Mouse (Mus musculus) CH12.LX (cell line): ENCODE measurements around the gene Elavl2. TPM values are rescaled to one million over a fixed set of nuclear protein-coding genes. Genes with fewer than 3 reads are reported as not detected.

Experiments used
- DNase-seq: peaks from one replicate; pipeline ENCODE4 v3.0.0-alpha.2; 2013; ENCODE audit errors: extremely low read depth
- H3K27ac ChIP-seq: 2 replicates; pipeline ENCODE4 v1.5.1; 2012; ENCODE audit warnings: low read depth, mild to moderate bottlenecking, control low read depth, moderate library complexity; ENCODE audit not compliant: insufficient read depth
- H3K27me3 ChIP-seq: replicated peaks from 2 replicates; pipeline ENCODE3; 2012; ENCODE audit warnings: inconsistent platforms
- H3K36me3 ChIP-seq, 2 experiments: replicated peaks in 1 of 2; 2 replicates each; pipeline versions ENCODE3 to v1.6.1; 2012; ENCODE audit warnings: inconsistent platforms in 1 of 2, low read length in 1 of 2, mild to moderate bottlenecking in 1 of 2, mixed read lengths in 1 of 2, moderate library complexity in 1 of 2; ENCODE audit not compliant: control insufficient read depth in 1 of 2, insufficient read depth in 1 of 2
- H3K4me1 ChIP-seq, 2 experiments: 2 replicates each; pipeline ENCODE4 v1.6.1; 2012; ENCODE audit warnings: inconsistent platforms in 1 of 2, moderate library complexity in 1 of 2; ENCODE audit not compliant: insufficient read depth in 2 of 2, control insufficient read depth in 1 of 2
- H3K4me2 ChIP-seq: 2 replicates; pipeline ENCODE4 v1.6.1; 2012; ENCODE audit warnings: low read depth, mild to moderate bottlenecking, control low read depth; ENCODE audit not compliant: poor library complexity, insufficient read depth, severe bottlenecking
- H3K4me3 ChIP-seq, 3 experiments: fragments of 150-350 bp in 1 of 3; sonication (generic) in 1 of 3; replicated peaks in 1 of 3; 2 replicates each; pipeline versions ENCODE3 to v1.5.1; 2011 to 2012; ENCODE audit warnings: low read depth in 2 of 3, low read length in 2 of 3, mild to moderate bottlenecking in 2 of 3, moderate library complexity in 2 of 3, control low read depth in 1 of 3, improper control_type of control experiment in 1 of 3, inconsistent platforms in 1 of 3, mixed read lengths in 1 of 3; ENCODE audit not compliant: poor library complexity in 1 of 3
- H3K79me2 ChIP-seq: replicated peaks from 2 replicates; pipeline ENCODE4 v1.6.1; 2012; ENCODE audit warnings: mild to moderate bottlenecking, moderate library complexity; ENCODE audit not compliant: control insufficient read depth, poor library complexity, insufficient read depth, severe bottlenecking; ENCODE audit errors: extremely low read depth
- H3K9ac ChIP-seq: 2 replicates; pipeline ENCODE4 v1.6.1; 2012; ENCODE audit warnings: low read depth, mild to moderate bottlenecking, control low read depth, moderate library complexity; ENCODE audit not compliant: insufficient read depth
- H3K9me3 ChIP-seq: replicated peaks from 2 replicates; pipeline ENCODE3; 2012; ENCODE audit warnings: low read length, inconsistent platforms, mixed read lengths
- BHLHE40 ChIP-seq: IDR thresholded peaks from 2 replicates; pipeline ENCODE4 v1.6.1; 2011; ENCODE audit warnings: mild to moderate bottlenecking, low read depth, low read length, improper control_type of control experiment
- CHD2 ChIP-seq: IDR thresholded peaks from 2 replicates; pipeline ENCODE4 v1.6.1; 2011; ENCODE audit warnings: low read length, improper control_type of control experiment
- E2F4 ChIP-seq: IDR thresholded peaks from 2 replicates; pipeline ENCODE4 v1.6.1; 2011; ENCODE audit warnings: low read depth, low read length, improper control_type of control experiment; ENCODE audit not compliant: insufficient replicate concordance
- GABPA ChIP-seq: IDR thresholded peaks from 2 replicates; pipeline ENCODE4 v1.6.1; 2012; ENCODE audit warnings: low read depth, low read length, improper control_type of control experiment, inconsistent platforms; ENCODE audit not compliant: insufficient replicate concordance
- HCFC1 ChIP-seq: IDR thresholded peaks from 2 replicates; pipeline ENCODE4 v1.6.1; 2012; ENCODE audit warnings: low read depth, mild to moderate bottlenecking, inconsistent platforms, low read length, improper control_type of control experiment
- IRF4 ChIP-seq: IDR thresholded peaks from 2 replicates; pipeline ENCODE4 v1.6.1; 2014; ENCODE audit warnings: low read depth, mild to moderate bottlenecking, inconsistent platforms, low read length, improper control_type of control experiment
- JUN ChIP-seq: IDR thresholded peaks from 2 replicates; pipeline ENCODE4 v1.6.1; 2011; ENCODE audit warnings: low read depth, mild to moderate bottlenecking, low read length, improper control_type of control experiment, moderate library complexity; ENCODE audit not compliant: insufficient read depth
- MAFK ChIP-seq: IDR thresholded peaks from 2 replicates; pipeline ENCODE4 v1.6.1; 2011; ENCODE audit warnings: low read length, improper control_type of control experiment; ENCODE audit not compliant: insufficient replicate concordance
- MAX ChIP-seq: IDR thresholded peaks from 2 replicates; pipeline ENCODE4 v1.6.1; 2011; ENCODE audit warnings: low read length, improper control_type of control experiment
- MEF2A ChIP-seq: IDR thresholded peaks from 2 replicates; pipeline ENCODE4 v1.6.1; 2014; ENCODE audit warnings: low read depth, mild to moderate bottlenecking, inconsistent platforms, low read length, improper control_type of control experiment, borderline replicate concordance
- MXI1 ChIP-seq: IDR thresholded peaks from 2 replicates; pipeline ENCODE4 v1.6.1; 2011; ENCODE audit warnings: mild to moderate bottlenecking, low read depth, low read length, improper control_type of control experiment
- NRF1 ChIP-seq: IDR thresholded peaks from 2 replicates; pipeline ENCODE4 v1.6.1; 2014; ENCODE audit warnings: low read depth, mild to moderate bottlenecking, inconsistent platforms, low read length, improper control_type of control experiment, moderate library complexity
- POLR2A ChIP-seq: IDR thresholded peaks from 2 replicates; pipeline ENCODE4 v1.6.1; 2011; ENCODE audit warnings: low read depth, mild to moderate bottlenecking, improper control_type of control experiment, low read length
- POLR2AphosphoS2 ChIP-seq: IDR thresholded peaks from 2 replicates; pipeline ENCODE4 v1.6.1; 2011; ENCODE audit warnings: low read depth, low read length, improper control_type of control experiment
- RAD21 ChIP-seq: IDR thresholded peaks from 2 replicates; pipeline ENCODE4 v1.6.1; 2011; ENCODE audit warnings: low read depth, mild to moderate bottlenecking, low read length, improper control_type of control experiment, moderate library complexity
- RCOR1 ChIP-seq: conservative IDR thresholded peaks from 2 replicates; pipeline ENCODE4 v1.6.1; 2012; ENCODE audit warnings: low read depth, mild to moderate bottlenecking, inconsistent platforms, low read length, improper control_type of control experiment
- SIN3A ChIP-seq: IDR thresholded peaks from 2 replicates; pipeline ENCODE4 v1.6.1; 2012; ENCODE audit warnings: low read length, improper control_type of control experiment, inconsistent platforms
- TBP ChIP-seq: conservative IDR thresholded peaks from 2 replicates; pipeline ENCODE4 v1.6.1; 2011; ENCODE audit warnings: low read depth, low read length, improper control_type of control experiment
- USF1 ChIP-seq: IDR thresholded peaks from 2 replicates; pipeline ENCODE4 v1.6.1; 2014; ENCODE audit warnings: low read depth, mild to moderate bottlenecking, inconsistent platforms, low read length, improper control_type of control experiment
- ZMIZ1 ChIP-seq: IDR thresholded peaks from 2 replicates; pipeline ENCODE4 v1.6.1; 2012; ENCODE audit warnings: low read depth, mild to moderate bottlenecking, inconsistent platforms, low read length, improper control_type of control experiment
- ZNF384 ChIP-seq: IDR thresholded peaks from 2 replicates; pipeline ENCODE4 v1.6.1; 2012; ENCODE audit warnings: low read depth, low read length, improper control_type of control experiment, inconsistent platforms
- dilution Hi-C: fragments of 300-500 bp; cut with MboI; formaldehyde crosslinking; loops from 2 replicates; pipeline ENCODE4 v1.14.3; 2020; ENCODE audit warnings: low sequenced_read_pairs; ENCODE audit not compliant: extremely low pct_unique_long_range_greater_than_20kb, extremely low pct_ligation_motif_present
- in situ Hi-C: fragments of 300-500 bp; cut with MboI; formaldehyde crosslinking; loops from 3 replicates; pipeline ENCODE4 v1.14.3; 2019; ENCODE audit warnings: low sequenced_read_pairs, low pct_ligation_motif_present, low pct_unique_long_range_greater_than_20kb, mixed read lengths
- polyA plus RNA-seq: library from polyadenylated mRNA; unstranded; fragments of >175 nt; gene quantifications from 2 replicates; pipeline ENCODE4 v1.2.1, GENCODE M21; 2012; ENCODE audit warnings: low read depth; ENCODE audit not compliant: insufficient read length
- total RNA-seq, 2 experiments: library from RNA; depleted of rRNA; stranded (reverse); fragments of 300-350 nt in 1 of 2; fragments of >200 nt in 1 of 2; gene quantifications; 2 replicates each; pipeline ENCODE4 v1.2.3; 2012 to 2014

Gene Elavl2
- total and polyA plus RNA-seq, 3 experiments: not detected

GRCm38 (mm10) chr4:91362520-91362919, 38.1 kb downstream of the Elavl2 start:
- Histone ChIP-seq H3K4me1 (no peaks in the 10 kb centered on the region), H3K79me2 (no peaks in the 10 kb centered on the region), H3K27ac (no peak overlapping the region), H3K36me3 (no peaks in the 10 kb centered on the region), H3K9ac (no peak overlapping the region), H3K9me3 (peaks cover 62% of the 10 kb centered on the region), H3K4me3 (no peak overlapping the region), H3K27me3 (no peaks in the 10 kb centered on the region), H3K4me2 (no peak overlapping the region)
- dilution Hi-C loops (no loop called here), in situ Hi-C loops (no loop called here)
- TF ChIP-seq RAD21 (no peak), MEF2A (no peak), POLR2A (no peak), ZMIZ1 (no peak), JUN (no peak), USF1 (no peak), CHD2 (no peak), MAFK (no peak), SIN3A (no peak), HCFC1 (no peak), IRF4 (no peak), BHLHE40 (no peak), POLR2AphosphoS2 (no peak), MAX (no peak), NRF1 (no peak), MXI1 (no peak), GABPA (no peak), ZNF384 (no peak)
- no peak for DNase-seq

GRCm38 (mm10) chr4:91353138-91353537, 47.4 kb downstream of the Elavl2 start:
- H3K27ac ChIP-seq: no peak overlapping the region
- H3K9me3 ChIP-seq: peaks cover 46% of the 10 kb centered on the region
- H3K4me3 ChIP-seq: no peak overlapping the region
- H3K9ac ChIP-seq: no peak overlapping the region
- no peaks in the 10 kb centered on the region for H3K27me3 ChIP-seq
- in situ Hi-C loops: no loop called here
- no peak for TF ChIP-seq SIN3A
- TF ChIP-seq E2F4: no peak
- no peak for TF ChIP-seq RCOR1
- TF ChIP-seq BHLHE40: no peak
- TF ChIP-seq NRF1: no peak
- no peak for TF ChIP-seq MAX
- no peak for TF ChIP-seq TBP
- TF ChIP-seq GABPA: no peak
- no peak for TF ChIP-seq POLR2A
- H3K4me2 ChIP-seq: no peak overlapping the region
- no peaks in the 10 kb centered on the region for H3K36me3 ChIP-seq
- no peaks in the 10 kb centered on the region for H3K4me1 ChIP-seq
- no peaks in the 10 kb centered on the region for H3K79me2 ChIP-seq
- dilution Hi-C loops: no loop called here
- DNase-seq: no peak
